Mouse (Mus musculus) brain, embryonic 14.5 days (tissue): Measurements from ENCODE around the gene Cflar.
"Not testable (repeated sequence)": the region's sequence is repeated elsewhere in the genome, so short reads cannot be mapped to it uniquely, and the experiment has no call there.

Source experiments
- CTCF ChIP-seq: fragments of 200-500 bp; IDR thresholded peaks from 2 replicates; pipeline ENCODE4 v1.5.1; 2012; ENCODE audit warnings: inconsistent platforms, mild to moderate bottlenecking, moderate library complexity, borderline replicate concordance; ENCODE audit not compliant: insufficient read depth, insufficient read length; ENCODE audit errors: extremely low read depth
- POLR2A ChIP-seq: fragments of 200-500 bp; IDR thresholded peaks from 2 replicates; pipeline ENCODE4 v1.6.1; 2012; ENCODE audit warnings: mild to moderate bottlenecking, inconsistent platforms, borderline replicate concordance; ENCODE audit not compliant: poor library complexity, insufficient read depth, insufficient read length, severe bottlenecking; ENCODE audit errors: extremely low read depth

DNA sequence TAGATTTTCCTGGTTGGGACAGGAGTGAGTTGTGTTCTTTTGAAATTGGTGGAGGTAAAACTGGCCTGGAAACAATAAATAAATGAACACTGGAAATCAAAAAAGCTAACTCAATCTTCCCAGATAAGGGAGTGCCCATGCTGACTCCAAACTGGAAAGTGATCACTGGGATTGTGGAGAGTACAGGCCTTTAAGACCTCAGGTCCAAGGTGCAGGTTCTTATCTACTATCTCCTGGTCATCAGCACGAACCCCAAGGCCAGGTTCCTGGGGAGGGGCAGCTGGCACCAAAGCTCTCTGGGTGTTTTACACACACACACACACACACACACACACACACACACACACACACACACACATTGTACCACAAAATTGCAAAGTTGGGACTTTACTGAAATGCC lies 19.6 kb upstream of the Cflar start:
- TF ChIP-seq POLR2A, CTCF: not testable (repeated sequence)
